Mouse (Mus musculus): Measurements from ENCODE around the gene Amdhd1.
"Not testable (repeated sequence)": the region's sequence is repeated elsewhere in the genome, so short reads cannot be mapped to it uniquely, and the experiment has no call there.

Gene Amdhd1

GRCm38 (mm10) chr10:93539775-93540430, at the start of gene Amdhd1:
Gene Amdhd1 (minus strand): TSS chr10:93540033.
- DNase-seq = peak; percentile 71

- peak; percentile 86 for DNase-seq
Measured at GRCm38 (mm10) chr10:93589281-93589848, 49.5 kb upstream of the Amdhd1 start, which contains the start of gene Snrpf. Gene Snrpf (minus strand): TSS chr10:93589706.

DNA sequence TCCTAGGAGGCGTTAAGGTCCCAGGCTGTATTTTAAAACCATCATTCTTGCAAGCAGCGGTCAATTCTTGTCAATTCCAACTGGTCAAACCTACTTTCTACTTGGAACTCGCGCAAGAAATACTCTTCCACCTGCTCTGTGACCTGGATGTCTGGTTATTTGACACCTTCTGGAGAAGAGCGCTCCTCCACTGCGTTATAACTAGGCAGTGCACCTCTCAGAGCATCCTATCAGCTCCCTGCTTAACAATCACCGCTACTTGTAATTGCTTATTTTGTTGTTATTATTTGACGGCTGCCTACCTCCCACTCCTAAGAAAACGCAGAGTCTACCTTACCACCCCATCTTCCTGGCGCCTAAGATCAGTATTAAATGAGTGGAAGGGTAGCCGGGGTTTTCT, 49.0 kb upstream of the Amdhd1 start:
- DNase-seq = no peak

GRCm38 (mm10) chr10:93577271-93577886, 37.5 kb upstream of the Amdhd1 start:
- peak; percentile 73 for DNase-seq

DNA sequence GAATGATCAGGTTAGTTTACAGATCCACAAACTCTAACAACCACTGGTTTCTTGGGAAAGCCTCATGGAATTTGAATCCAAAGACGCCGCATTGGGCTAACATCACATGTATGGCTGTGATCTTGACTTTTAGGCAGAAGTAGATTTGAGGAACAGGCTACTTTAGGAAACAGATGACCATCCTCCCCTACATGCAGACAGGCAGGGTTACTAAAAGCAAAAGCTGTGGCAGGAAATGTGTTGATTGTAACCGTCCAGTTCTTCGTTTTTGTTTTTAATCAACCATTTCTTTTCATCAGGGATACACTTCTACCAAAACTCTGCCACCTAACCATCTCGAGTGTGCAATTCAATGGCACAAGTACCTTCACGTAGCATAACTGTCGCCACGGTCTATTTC, 36.1 kb upstream of the Amdhd1 start:
- no peak for DNase-seq

- DNase-seq = no peak
Measured at GRCm38 (mm10) chr10:93574966-93575365, 35.1 kb upstream of the Amdhd1 start.

DNA sequence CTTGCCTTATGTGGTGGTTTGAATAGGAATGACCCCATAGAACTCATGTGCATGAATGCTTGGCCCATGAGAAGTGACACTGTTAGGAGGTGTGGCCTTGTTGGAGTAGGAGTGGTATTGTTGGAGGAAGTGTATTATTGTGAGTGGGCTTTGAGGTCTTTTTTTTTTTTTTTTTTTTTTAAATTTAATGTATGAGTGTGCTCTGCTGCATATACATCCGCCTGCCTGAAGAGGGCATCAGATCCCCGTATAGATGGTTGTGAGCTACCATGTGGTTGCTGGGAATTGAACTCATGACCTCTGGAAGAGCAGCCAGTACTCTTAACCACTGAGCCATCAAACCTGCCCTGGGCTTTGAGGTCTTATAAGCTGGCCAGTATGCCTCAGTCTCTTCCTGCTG, 32.4 kb upstream of the Amdhd1 start:
- DNase-seq = no peak

- no peak for DNase-seq
Measured at GRCm38 (mm10) chr10:93568671-93569070, 28.8 kb upstream of the Amdhd1 start.

DNA sequence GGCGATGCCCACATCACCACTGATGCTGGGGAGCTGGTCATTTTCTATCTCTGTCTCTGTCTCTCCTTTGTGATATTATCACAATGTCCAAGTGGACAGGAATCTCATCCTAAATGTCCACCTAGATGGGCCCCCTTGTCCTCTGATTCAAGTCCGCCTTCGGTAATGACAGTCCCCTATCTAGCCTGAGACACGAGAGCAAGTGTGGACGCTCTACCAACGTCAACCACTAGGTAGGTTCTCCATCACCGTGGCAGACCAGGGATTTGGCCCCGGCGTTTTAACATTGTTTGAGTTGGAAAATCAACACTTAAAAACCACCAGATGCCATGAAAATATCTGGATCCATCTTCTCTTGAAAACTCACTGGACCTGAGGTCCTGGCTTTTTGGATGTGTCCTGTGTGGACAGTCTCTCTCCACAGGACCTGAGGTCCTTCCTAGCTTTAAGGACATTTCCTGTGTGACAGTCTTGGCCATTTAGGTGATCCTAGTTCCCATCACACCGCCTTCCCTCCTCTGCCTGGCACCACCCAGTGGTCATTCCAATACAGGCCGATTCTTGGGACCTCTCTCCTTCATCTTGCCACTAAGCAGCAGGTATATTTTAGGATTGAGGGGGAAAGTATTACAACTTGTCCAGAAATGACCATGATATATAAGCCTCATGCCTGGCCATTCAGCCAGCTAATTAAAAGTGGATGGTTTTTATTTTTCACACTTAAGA, 28.2 kb upstream of the Amdhd1 start:
- no peak for DNase-seq

DNA sequence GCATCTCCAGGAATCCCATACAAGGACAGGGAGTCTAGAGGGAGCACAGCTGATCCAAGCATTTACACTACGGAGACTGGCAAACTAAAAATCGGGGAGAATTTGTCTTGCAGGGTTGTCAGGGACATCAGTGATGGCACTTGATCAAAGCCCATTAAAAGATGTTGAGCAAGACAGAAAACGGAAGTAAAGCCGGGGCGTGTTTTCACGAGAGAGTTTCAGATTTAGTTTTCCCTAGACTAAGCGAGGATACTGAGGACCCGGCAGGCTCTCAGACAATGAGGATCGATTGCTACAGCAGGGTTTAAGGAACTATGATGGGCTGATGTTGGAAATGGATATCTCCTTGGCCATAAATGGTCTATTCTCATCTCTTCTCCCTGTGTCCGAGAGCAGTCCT, 27.2 kb upstream of the Amdhd1 start:
- DNase-seq = no peak

- no peak for DNase-seq
Measured at GRCm38 (mm10) chr10:93564518-93565090, 24.8 kb upstream of the Amdhd1 start.

- no peak for DNase-seq
Measured at GRCm38 (mm10) chr10:93559786-93560185, 20.0 kb upstream of the Amdhd1 start.

DNA sequence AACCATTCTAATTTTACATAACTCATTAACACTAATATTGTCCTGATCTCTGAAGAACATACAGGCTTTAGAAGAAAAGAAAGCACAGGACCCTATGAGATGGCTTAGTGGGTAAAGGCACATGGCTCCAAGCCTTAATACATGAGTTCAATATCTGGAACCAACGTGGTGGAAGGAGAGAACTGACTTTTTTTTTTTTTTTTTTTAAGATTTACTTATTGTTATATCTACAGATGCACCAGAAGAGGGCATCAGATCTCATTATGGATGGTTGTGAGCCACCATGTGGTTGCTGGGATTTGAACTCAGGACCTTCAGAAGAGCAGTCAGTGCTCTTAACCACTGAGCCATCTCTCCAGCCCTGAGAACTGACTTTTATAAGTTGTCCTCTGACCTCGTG, 18.1 kb upstream of the Amdhd1 start:
- not testable (repeated sequence) for DNase-seq

DNA sequence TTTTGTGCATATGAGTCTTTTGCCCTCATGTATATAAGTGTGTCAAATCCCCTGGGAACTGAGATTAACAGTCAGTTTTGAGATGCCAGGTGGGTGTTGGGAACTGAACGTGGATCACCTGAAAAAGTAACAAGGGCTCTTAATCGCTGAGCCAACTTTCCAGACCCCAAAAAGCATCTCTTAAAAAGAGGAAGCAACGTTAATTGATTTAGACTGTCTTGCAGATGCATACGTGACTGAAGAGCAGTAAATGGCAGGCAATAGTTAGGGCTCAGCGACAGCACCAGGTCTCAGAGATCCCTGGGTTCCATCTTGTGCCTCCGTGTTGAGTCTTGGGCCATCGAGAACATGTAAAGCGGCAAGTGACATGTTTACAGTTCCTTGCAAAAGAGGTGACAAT, 12.8 kb upstream of the Amdhd1 start:
- no peak for DNase-seq

- DNase-seq = no peak
Measured at GRCm38 (mm10) chr10:93549821-93550220, 10.0 kb upstream of the Amdhd1 start.

- peak; percentile 77 for DNase-seq
Measured at GRCm38 (mm10) chr10:93548991-93549390, 9.2 kb upstream of the Amdhd1 start.

- no peak for DNase-seq
Measured at GRCm38 (mm10) chr10:93547741-93548270, 8.0 kb upstream of the Amdhd1 start.

GRCm38 (mm10) chr10:93544172-93544571, 4.3 kb upstream of the Amdhd1 start:
- no peak for DNase-seq

DNA sequence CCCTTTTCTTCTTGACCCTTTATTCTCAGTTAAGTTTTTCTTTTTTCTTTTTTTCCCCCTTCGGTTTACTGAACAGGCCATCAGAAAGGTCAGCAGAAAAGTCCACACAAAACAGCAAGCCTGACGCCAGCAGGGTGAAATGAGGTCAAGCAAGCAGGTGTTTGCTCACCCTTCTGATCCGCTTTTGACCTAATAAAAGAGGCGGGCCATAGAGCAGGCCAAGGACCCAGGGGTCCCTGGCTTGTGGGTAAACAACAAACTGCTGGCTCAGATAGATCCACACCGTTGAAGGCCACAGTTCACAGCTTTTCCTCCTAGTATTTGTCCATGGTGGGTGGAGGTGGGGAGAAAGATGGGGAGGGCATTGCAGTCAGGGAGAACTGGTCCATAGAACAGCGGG, 3.3 kb upstream of the Amdhd1 start:
- DNase-seq = no peak

- DNase-seq = no peak
Measured at GRCm38 (mm10) chr10:93542356-93542755, 2.5 kb upstream of the Amdhd1 start.

- DNase-seq = no peak
Measured at GRCm38 (mm10) chr10:93541585-93541984, 1.8 kb upstream of the Amdhd1 start.

- no peak for DNase-seq
Measured at GRCm38 (mm10) chr10:93540431-93541210, 788 bp upstream of the Amdhd1 start, which contains the start of gene Ccdc38. Gene Ccdc38 (plus strand): TSS chr10:93540632.
